Mouse (Mus musculus) liver, adult 2 months (tissue): ENCODE measurements around the gene Tcf15.

Experiments used
- CTCF ChIP-seq: fragments of 200-500 bp; IDR thresholded peaks from 2 replicates; pipeline ENCODE4 v1.5.1; 2011; ENCODE audit warnings: low read depth, low read length, control low read depth
- POLR2A ChIP-seq: fragments of 200-500 bp; IDR thresholded peaks from 2 replicates; pipeline ENCODE4 v1.6.1; 2011; ENCODE audit warnings: low read length, control low read depth; ENCODE audit not compliant: insufficient read depth; ENCODE audit errors: extremely low read depth

DNA sequence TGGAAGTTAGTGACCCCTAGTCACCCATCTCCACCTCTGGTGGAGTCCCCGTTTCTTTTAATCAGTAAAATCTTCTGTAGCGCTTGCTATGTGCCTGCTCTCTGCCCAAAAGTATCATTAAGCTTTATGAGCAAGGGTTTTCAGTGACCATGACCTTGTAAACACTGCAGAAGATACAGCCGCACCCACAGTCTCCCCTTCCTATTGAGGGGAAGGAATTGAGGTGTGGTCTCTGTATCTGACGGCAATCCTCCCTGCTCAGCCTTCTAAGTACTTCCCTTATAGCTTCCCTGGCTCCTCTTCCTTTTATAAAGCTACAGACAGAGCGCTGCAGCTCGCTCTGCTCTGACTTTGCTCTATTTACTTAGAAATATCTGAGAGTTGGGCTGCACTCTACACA lies 13.1 kb downstream of the Tcf15 start:
- no peak for TF ChIP-seq CTCF
- no peak for TF ChIP-seq POLR2A
